In the genomic region with DNA sequence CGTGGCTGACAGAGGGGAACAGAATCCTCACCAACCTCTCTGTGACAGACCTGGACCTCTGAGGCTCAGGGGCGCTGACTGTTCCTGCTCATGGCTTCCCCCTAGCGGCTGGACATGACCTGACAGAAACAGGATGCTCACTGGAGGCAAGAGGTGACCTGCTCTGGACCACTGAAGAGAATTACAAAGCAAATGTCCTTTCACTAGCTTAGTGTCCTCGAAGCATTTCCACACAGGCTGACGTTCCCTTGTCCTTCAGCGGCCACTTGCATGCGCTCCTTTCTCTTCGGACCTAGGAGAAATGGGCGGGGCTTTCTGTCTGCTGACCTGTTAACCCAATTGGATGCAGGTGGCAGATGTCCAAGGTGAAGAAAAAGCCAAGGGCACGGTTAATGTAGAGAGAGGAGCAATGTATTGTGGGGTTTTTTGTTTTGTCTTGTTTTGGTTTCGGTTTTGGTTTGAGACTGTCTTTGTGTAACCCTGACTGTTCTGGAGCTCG, we compare ENCODE assay signal across 8 mouse cellular contexts. TPM values are rescaled to one million over a fixed set of nuclear protein-coding genes. Genes with fewer than 3 reads are reported as not detected.
A peak's percentile ranks its signal among the peaks of the same experiment; 100 is the strongest.
DNase-seq lines count a peak whose midpoint lies in the region; ATAC-seq and TF ChIP-seq lines count a peak whose summit lies in the region.

No protein-coding gene starts in this region.

- peak overlapping the region; percentile 49 for H3K4me2 ChIP-seq in heart, embryonic 12.5 days
- H3K4me2 ChIP-seq in kidney, embryonic 15.5 days = peak overlapping the region; percentile 44
- no peak overlapping the region for H3K4me2 ChIP-seq in neural tube, embryonic 11.5 days (ENCODE audit: low read depth)
- peak overlapping the region; percentile 25; the same call in 1 of the 2 replicates for H3K4me2 ChIP-seq in stomach, embryonic 14.5 days (replicated peaks; ENCODE audit: low read depth, low read length)

- H3K79me2 ChIP-seq in liver, adult 2 months (ENCODE audit: control insufficient read depth, insufficient read depth, low read length) = no peaks in the 10 kb centered on the region

- 18% methylated on average over 12 of the region's 12 CpGs for WGBS in embryonic facial prominence, embryonic 10.5 days
- 20% methylated on average over 12 of the region's 12 CpGs for WGBS in heart, embryonic 12.5 days
- 15% methylated on average over 12 of the region's 12 CpGs for WGBS in kidney, embryonic 15.5 days
- 3% methylated on average over 12 of the region's 12 CpGs for WGBS in liver, adult 2 months
- WGBS in neural tube, embryonic 11.5 days = 20% methylated on average over 12 of the region's 12 CpGs
- WGBS in stomach, embryonic 14.5 days = 17% methylated on average over 12 of the region's 12 CpGs

- TF ChIP-seq CTCF in liver, adult 2 months (IDR thresholded peaks at IDR 0.05; ENCODE audit: low read depth, low read length) = peak; percentile 95

- 0 out of 2 replicates have a peak, but pooled peaks cover 2% of the 10 kb centered on the region for H3K27me3 ChIP-seq in embryonic facial prominence, embryonic 10.5 days (replicated peaks; ENCODE audit: low read depth, poor library complexity, severe bottlenecking)
- H3K27me3 ChIP-seq in heart, embryonic 12.5 days (replicated peaks) = peaks cover 7% of the 10 kb centered on the region; the same call in 1 of the 2 replicates
- peaks cover 14% of the 10 kb centered on the region; the same call in 1 of the 2 replicates for H3K27me3 ChIP-seq in kidney, embryonic 15.5 days
- H3K27me3 ChIP-seq in liver, adult 2 months (ENCODE audit: control insufficient read depth, insufficient read depth, low read length) = no peaks in the 10 kb centered on the region
- no peaks in the 10 kb centered on the region for H3K27me3 ChIP-seq in neural tube, embryonic 11.5 days (ENCODE audit: control insufficient read depth, insufficient read depth, low read length)
- no peaks in the 10 kb centered on the region for H3K27me3 ChIP-seq in stomach, embryonic 14.5 days (ENCODE audit: control insufficient read depth, insufficient read depth, low read length)

- no peaks in the 10 kb centered on the region for H3K9me3 ChIP-seq in embryonic facial prominence, embryonic 10.5 days
- H3K9me3 ChIP-seq in heart, embryonic 12.5 days (replicated peaks) = no peaks in the 10 kb centered on the region
- no peaks in the 10 kb centered on the region for H3K9me3 ChIP-seq in kidney, embryonic 15.5 days (replicated peaks)
- H3K9me3 ChIP-seq in neural tube, embryonic 11.5 days (ENCODE audit: control insufficient read depth, low read length) = no peaks in the 10 kb centered on the region
- no peaks in the 10 kb centered on the region for H3K9me3 ChIP-seq in stomach, embryonic 14.5 days (ENCODE audit: control insufficient read depth, low read depth, low read length)

- no peak for TF ChIP-seq POLR2A in liver, adult 2 months (IDR thresholded peaks at IDR 0.05; ENCODE audit: extremely low read depth, insufficient read depth, low read length)

- H3K4me3 ChIP-seq in embryonic facial prominence, embryonic 10.5 days = 0 out of 2 replicates have a peak overlapping the region, but pooled peaks have one; percentile 33
- no peak overlapping the region for H3K4me3 ChIP-seq in heart, embryonic 12.5 days
- H3K4me3 ChIP-seq in kidney, embryonic 15.5 days (replicated peaks) = no peak overlapping the region
- peak overlapping the region; percentile 32 for H3K4me3 ChIP-seq in liver, adult 2 months (ENCODE audit: insufficient read depth, low read depth, low read length)
- no peak overlapping the region for H3K4me3 ChIP-seq in neural tube, embryonic 11.5 days (ENCODE audit: low read depth, low read length)
- no peak overlapping the region for H3K4me3 ChIP-seq in stomach, embryonic 14.5 days (ENCODE audit: low read depth, low read length)

- peaks cover 35% of the 10 kb centered on the region for H3K4me1 ChIP-seq in embryonic facial prominence, embryonic 10.5 days
- 0 out of 2 replicates have a peak, but pooled peaks cover 3% of the 10 kb centered on the region for H3K4me1 ChIP-seq in heart, embryonic 12.5 days (replicated peaks)
- 0 out of 2 replicates have a peak, but pooled peaks cover 5% of the 10 kb centered on the region for H3K4me1 ChIP-seq in kidney, embryonic 15.5 days
- peaks cover 2% of the 10 kb centered on the region for H3K4me1 ChIP-seq in liver, adult 2 months (ENCODE audit: control insufficient read depth, insufficient read depth, low read length)
- peaks cover 17% of the 10 kb centered on the region for H3K4me1 ChIP-seq in neural tube, embryonic 11.5 days (ENCODE audit: control insufficient read depth, insufficient read depth, low read length)
- no peaks in the 10 kb centered on the region for H3K4me1 ChIP-seq in stomach, embryonic 14.5 days (ENCODE audit: control insufficient read depth, insufficient read depth, low read length)

- peak; percentile 76 to 78 for DNase-seq in B cell, adult 2 months
- DNase-seq in adrenal gland, postnatal 14 days = peak; percentile 94
- DNase-seq in embryonic facial prominence, embryonic 10.5 days (ENCODE audit: low spot score) = peak; percentile 85
- peak; percentile 93 for DNase-seq in liver, adult 2 months (ENCODE audit: extremely low read depth, low read depth, low spot score)
- DNase-seq in neural tube, embryonic 11.5 days (ENCODE audit: low spot score) = peak; percentile 86

- ATAC-seq in heart, embryonic 12.5 days (ENCODE audit: insufficient number of reproducible peaks, low FRiP score) = peak; percentile 61
- ATAC-seq in kidney, embryonic 15.5 days (replicated peaks; ENCODE audit: low FRiP score) = peak; percentile 73
- ATAC-seq in neural tube, embryonic 11.5 days (ENCODE audit: insufficient read depth, low FRiP score, low TSS enrichment) = peak; percentile 38; the same call in 1 of the 2 replicates
- peak; percentile 61; the same call in 1 of the 2 replicates for ATAC-seq in stomach, embryonic 14.5 days (ENCODE audit: insufficient number of reproducible peaks, insufficient read depth, low FRiP score, low read depth)

- no peak overlapping the region; the same call in 1 of the 2 replicates for H3K27ac ChIP-seq in embryonic facial prominence, embryonic 10.5 days (replicated peaks)
- H3K27ac ChIP-seq in heart, embryonic 12.5 days (ENCODE audit: poor library complexity, severe bottlenecking) = no peak overlapping the region
- H3K27ac ChIP-seq in kidney, embryonic 15.5 days = no peak overlapping the region
- peak overlapping the region; percentile 70 for H3K27ac ChIP-seq in liver, adult 2 months (replicated peaks; ENCODE audit: insufficient read depth, low read depth, low read length)
- H3K27ac ChIP-seq in neural tube, embryonic 11.5 days (ENCODE audit: low read depth, low read length) = no peak overlapping the region
- H3K27ac ChIP-seq in stomach, embryonic 14.5 days (ENCODE audit: low read length) = no peak overlapping the region

- H3K9ac ChIP-seq in heart, embryonic 12.5 days = no peak overlapping the region
- H3K9ac ChIP-seq in kidney, embryonic 15.5 days = no peak overlapping the region
- peak overlapping the region; percentile 15; the same call in 1 of the 2 replicates for H3K9ac ChIP-seq in liver, adult 2 months (ENCODE audit: low read depth, low read length)
- no peak overlapping the region for H3K9ac ChIP-seq in neural tube, embryonic 11.5 days (ENCODE audit: low read length)
- no peak overlapping the region for H3K9ac ChIP-seq in stomach, embryonic 14.5 days (replicated peaks; ENCODE audit: low read depth, low read length)

- H3K36me3 ChIP-seq in embryonic facial prominence, embryonic 10.5 days (replicated peaks) = no peaks in the 10 kb centered on the region
- H3K36me3 ChIP-seq in heart, embryonic 12.5 days = no peaks in the 10 kb centered on the region
- H3K36me3 ChIP-seq in kidney, embryonic 15.5 days = no peaks in the 10 kb centered on the region
- H3K36me3 ChIP-seq in liver, adult 2 months (ENCODE audit: control insufficient read depth, insufficient read depth, low read length) = no peaks in the 10 kb centered on the region
- no peaks in the 10 kb centered on the region for H3K36me3 ChIP-seq in neural tube, embryonic 11.5 days (ENCODE audit: control insufficient read depth, insufficient read depth, low read length)
- no peaks in the 10 kb centered on the region for H3K36me3 ChIP-seq in stomach, embryonic 14.5 days (ENCODE audit: control insufficient read depth, insufficient read depth, low read length)

RNA-seq across cellular contexts. Expression of a gene that starts 10.0 kb away (rescaled TPM):
- not detected in 2 replicates for total RNA-seq in adrenal gland, postnatal 14 days (2021)
- polyA plus RNA-seq in embryonic facial prominence, embryonic 10.5 days (2016; fragmentation: Nextera tagmentation; extraction: Ambion mirVana) = 0.10 TPM in 1 of 2 replicates, not detected in the other
- not detected in 2 replicates for polyA plus RNA-seq in heart, embryonic 12.5 days (2016; fragmentation: Nextera tagmentation; extraction: Ambion mirVana)
- polyA plus RNA-seq in kidney, embryonic 15.5 days (2015; fragmentation: Nextera tagmentation; extraction: Ambion mirVana) = not detected in 2 replicates
- not detected in 2 replicates for total RNA-seq in liver, adult 2 months (2014; rRNA removed)
- not detected in 2 replicates for polyA plus RNA-seq in liver, adult 2 months (2012; rRNA removed)
- not detected in 2 replicates for polyA plus RNA-seq in neural tube, embryonic 11.5 days (2014; fragmentation: Nextera tagmentation; extraction: Ambion mirVana)
- not detected in 2 replicates for polyA plus RNA-seq in stomach, embryonic 14.5 days (2014; fragmentation: Nextera tagmentation; extraction: Ambion mirVana)

RNA-seq across cellular contexts. Expression of a gene that starts 22.8 kb away (rescaled TPM):
- 16.7 and 20.7 TPM in 2 replicates for total RNA-seq in adrenal gland, postnatal 14 days (2021)
- 10.3 and 10.6 TPM in 2 replicates for polyA plus RNA-seq in embryonic facial prominence, embryonic 10.5 days (2016; fragmentation: Nextera tagmentation; extraction: Ambion mirVana)
- polyA plus RNA-seq in heart, embryonic 12.5 days (2016; fragmentation: Nextera tagmentation; extraction: Ambion mirVana) = 3.1 and 3.6 TPM in 2 replicates
- polyA plus RNA-seq in kidney, embryonic 15.5 days (2015; fragmentation: Nextera tagmentation; extraction: Ambion mirVana) = 17.2 and 18.4 TPM in 2 replicates
- 3.0 and 4.4 TPM in 2 replicates for total RNA-seq in liver, adult 2 months (2014; rRNA removed)
- polyA plus RNA-seq in liver, adult 2 months (2012; rRNA removed) = 2.3 and 4.0 TPM in 2 replicates
- polyA plus RNA-seq in neural tube, embryonic 11.5 days (2014; fragmentation: Nextera tagmentation; extraction: Ambion mirVana) = 5.1 and 5.2 TPM in 2 replicates
- polyA plus RNA-seq in stomach, embryonic 14.5 days (2014; fragmentation: Nextera tagmentation; extraction: Ambion mirVana) = 15.6 and 16.9 TPM in 2 replicates

RNA-seq across cellular contexts. Expression of a gene that starts 27.2 kb away (rescaled TPM):
- total RNA-seq in adrenal gland, postnatal 14 days (2021) = 7.9 and 8.8 TPM in 2 replicates
- polyA plus RNA-seq in embryonic facial prominence, embryonic 10.5 days (2016; fragmentation: Nextera tagmentation; extraction: Ambion mirVana) = 1.2 and 1.7 TPM in 2 replicates
- 0.10 and 0.15 TPM in 2 replicates for polyA plus RNA-seq in heart, embryonic 12.5 days (2016; fragmentation: Nextera tagmentation; extraction: Ambion mirVana)
- polyA plus RNA-seq in kidney, embryonic 15.5 days (2015; fragmentation: Nextera tagmentation; extraction: Ambion mirVana) = 0.22 and 0.44 TPM in 2 replicates
- total RNA-seq in liver, adult 2 months (2014; rRNA removed) = 1.8 and 2.3 TPM in 2 replicates
- 6.4 and 6.9 TPM in 2 replicates for polyA plus RNA-seq in liver, adult 2 months (2012; rRNA removed)
- polyA plus RNA-seq in neural tube, embryonic 11.5 days (2014; fragmentation: Nextera tagmentation; extraction: Ambion mirVana) = 1.6 and 1.7 TPM in 2 replicates
- polyA plus RNA-seq in stomach, embryonic 14.5 days (2014; fragmentation: Nextera tagmentation; extraction: Ambion mirVana) = 0.38 and 0.41 TPM in 2 replicates

RNA-seq across cellular contexts. Expression of a gene that starts 58.3 kb away (rescaled TPM):
- 0.49 TPM in 1 of 2 replicates, not detected in the other for total RNA-seq in adrenal gland, postnatal 14 days (2021)
- polyA plus RNA-seq in embryonic facial prominence, embryonic 10.5 days (2016; fragmentation: Nextera tagmentation; extraction: Ambion mirVana) = not detected in 2 replicates
- polyA plus RNA-seq in heart, embryonic 12.5 days (2016; fragmentation: Nextera tagmentation; extraction: Ambion mirVana) = not detected in 2 replicates
- not detected in 2 replicates for polyA plus RNA-seq in kidney, embryonic 15.5 days (2015; fragmentation: Nextera tagmentation; extraction: Ambion mirVana)
- not detected in 2 replicates for total RNA-seq in liver, adult 2 months (2014; rRNA removed)
- not detected in 2 replicates for polyA plus RNA-seq in liver, adult 2 months (2012; rRNA removed)
- polyA plus RNA-seq in neural tube, embryonic 11.5 days (2014; fragmentation: Nextera tagmentation; extraction: Ambion mirVana) = not detected in 2 replicates
- polyA plus RNA-seq in stomach, embryonic 14.5 days (2014; fragmentation: Nextera tagmentation; extraction: Ambion mirVana) = not detected in 2 replicates

Comparison
In these comparisons a context has a peak if more than half of its experiments do, and no peak if none do; other contexts are left out.
1. H3K4me3 ChIP-seq: peak in embryonic facial prominence, embryonic 10.5 days (single experiment) and liver, adult 2 months (single experiment); none in heart, embryonic 12.5 days (single experiment), kidney, embryonic 15.5 days (single experiment), neural tube, embryonic 11.5 days (single experiment) and stomach, embryonic 14.5 days (single experiment).
2. Peak in every context shown above with its lines, with median percentiles within 50 percentile points of each other: DNase-seq and ATAC-seq.